Comparison of ENCODE assay signal across 8 mouse cellular contexts in genomic region chr12:79191701-79192100, GRCm38 (mm10). TPM values are rescaled to one million over a fixed set of nuclear protein-coding genes. Genes with fewer than 3 reads are reported as not detected.
DNase-seq lines count a peak whose midpoint lies in the region; ATAC-seq and TF ChIP-seq lines count a peak whose summit lies in the region.

No protein-coding gene starts in this region.

- 6% methylated on average over 14 of the region's 14 CpGs for WGBS in intestine, embryonic 14.5 days
- whole genome bisulfite sequencing in limb, embryonic 10.5 days: 6% methylated on average over 14 of the region's 14 CpGs
- WGBS in midbrain, embryonic 12.5 days: 6% methylated on average over 14 of the region's 14 CpGs
- 2% methylated on average over 14 of the region's 14 CpGs for WGBS in small intestine, adult 2 months

- H3K36me3 ChIP-seq in intestine, embryonic 14.5 days (ENCODE audit: control insufficient read depth, insufficient read depth, low read length): peaks cover 19% of the 10 kb centered on the region
- H3K36me3 ChIP-seq in limb, embryonic 10.5 days: peaks cover 21% of the 10 kb centered on the region
- H3K36me3 ChIP-seq in midbrain, embryonic 12.5 days: peaks cover 18% of the 10 kb centered on the region
- peaks cover 10% of the 10 kb centered on the region for H3K36me3 ChIP-seq in small intestine, adult 2 months (ENCODE audit: control insufficient read depth, insufficient read depth, low read length)

- TF ChIP-seq POLR2A in small intestine, adult 2 months (IDR thresholded peaks at IDR 0.05; ENCODE audit: low read depth, low read length): 0 out of 2 replicates have a peak, but pooled peaks have one; percentile 20

- H3K4me2 ChIP-seq in intestine, embryonic 14.5 days (ENCODE audit: low read length): peak overlapping the region; percentile 91
- H3K4me2 ChIP-seq in midbrain, embryonic 12.5 days (replicated peaks): peak overlapping the region; percentile 84

- peak; percentile 69; the same call in 1 of the 2 replicates for TF ChIP-seq CTCF in small intestine, adult 2 months (IDR thresholded peaks at IDR 0.05; ENCODE audit: extremely low read depth, insufficient read length, insufficient replicate concordance, low read depth, low read length)

- peak; percentile 73 for DNase-seq in layer of hippocampus, adult 11-12 months (ENCODE audit: low spot score)
- DNase-seq in layer of hippocampus, adult 9-10 months (ENCODE audit: low spot score): no peak
- DNase-seq in embryo, embryonic 11 days: peak; percentile 92
- peak; percentile 62 for DNase-seq in gastrocnemius, postnatal 25 days
- DNase-seq in intestine, embryonic 14.5 days (ENCODE audit: low spot score): peak; percentile 90
- DNase-seq in limb, embryonic 10.5 days (ENCODE audit: low spot score): peak; percentile 87

- ATAC-seq in intestine, embryonic 14.5 days (replicated peaks; ENCODE audit: low FRiP score, low TSS enrichment, low read depth): peak; percentile 89
- peak; percentile 89 for ATAC-seq in midbrain, embryonic 12.5 days (ENCODE audit: low FRiP score, low read depth)

- no peak overlapping the region for H3K27ac ChIP-seq in intestine, embryonic 14.5 days (ENCODE audit: low read depth)
- peak overlapping the region; percentile 82 for H3K27ac ChIP-seq in limb, embryonic 10.5 days
- H3K27ac ChIP-seq in midbrain, embryonic 12.5 days (replicated peaks): peak overlapping the region; percentile 54
- peak overlapping the region; percentile 60 for H3K27ac ChIP-seq in small intestine, adult 2 months (ENCODE audit: insufficient read depth, low read depth, low read length)

- no peaks in the 10 kb centered on the region for H3K9me3 ChIP-seq in intestine, embryonic 14.5 days (ENCODE audit: control insufficient read depth, low read length)
- H3K9me3 ChIP-seq in limb, embryonic 10.5 days (replicated peaks): no peaks in the 10 kb centered on the region
- H3K9me3 ChIP-seq in midbrain, embryonic 12.5 days: no peaks in the 10 kb centered on the region

- H3K27me3 ChIP-seq in intestine, embryonic 14.5 days (replicated peaks; ENCODE audit: control insufficient read depth, insufficient read depth, low read length): no peaks in the 10 kb centered on the region
- H3K27me3 ChIP-seq in limb, embryonic 10.5 days (ENCODE audit: low read depth, poor library complexity, severe bottlenecking): no peaks in the 10 kb centered on the region
- no peaks in the 10 kb centered on the region for H3K27me3 ChIP-seq in midbrain, embryonic 12.5 days
- no peaks in the 10 kb centered on the region for H3K27me3 ChIP-seq in small intestine, adult 2 months (ENCODE audit: control insufficient read depth, insufficient read depth, low read length)

- peak overlapping the region; percentile 81 for H3K4me3 ChIP-seq in intestine, embryonic 14.5 days (ENCODE audit: low read depth, low read length)
- peak overlapping the region; percentile 70 for H3K4me3 ChIP-seq in limb, embryonic 10.5 days
- peak overlapping the region; percentile 72 for H3K4me3 ChIP-seq in midbrain, embryonic 12.5 days
- H3K4me3 ChIP-seq in small intestine, adult 2 months (ENCODE audit: low read depth, low read length): peak overlapping the region; percentile 65

- peak overlapping the region; percentile 61 for H3K9ac ChIP-seq in intestine, embryonic 14.5 days (ENCODE audit: low read length)
- peak overlapping the region; percentile 76 for H3K9ac ChIP-seq in midbrain, embryonic 12.5 days (replicated peaks)

- no peaks in the 10 kb centered on the region; the same call in none of the 2 replicates for H3K4me1 ChIP-seq in intestine, embryonic 14.5 days (replicated peaks; ENCODE audit: control insufficient read depth, insufficient read depth, low read length)
- H3K4me1 ChIP-seq in limb, embryonic 10.5 days: peaks cover 14% of the 10 kb centered on the region
- peaks cover 13% of the 10 kb centered on the region for H3K4me1 ChIP-seq in midbrain, embryonic 12.5 days
- H3K4me1 ChIP-seq in small intestine, adult 2 months (ENCODE audit: control insufficient read depth, insufficient read depth, insufficient read length, low read length): peaks cover 6% of the 10 kb centered on the region; the same call in 1 of the 2 replicates

RNA-seq across cellular contexts. Expression of gene Rdh11, which starts 0.4 kb away (rescaled TPM):
- total RNA-seq in gastrocnemius, postnatal 25 days (2021): 1 to 10 TPM; 2.4 to 2.7 TPM
- polyA plus RNA-seq in intestine, embryonic 14.5 days (2014; fragmentation: Nextera tagmentation; extraction: Ambion mirVana): 38.5 and 39.6 TPM in 2 replicates
- 20.8 and 22.2 TPM in 2 replicates for polyA plus RNA-seq in limb, embryonic 10.5 days (2016; fragmentation: Nextera tagmentation; extraction: Ambion mirVana)
- 28.3 and 28.4 TPM in 2 replicates for polyA plus RNA-seq in midbrain, embryonic 12.5 days (2016; fragmentation: Nextera tagmentation; extraction: Ambion mirVana)
- polyA plus RNA-seq in small intestine, adult 2 months (2012; rRNA removed): 6.3 and 11.6 TPM in 2 replicates

RNA-seq across cellular contexts. Expression of gene Rdh12, which starts 17.0 kb away (rescaled TPM):
- total RNA-seq in gastrocnemius, postnatal 25 days (2021): under 1 TPM; 0.20 to 0.21 TPM
- polyA plus RNA-seq in intestine, embryonic 14.5 days (2014; fragmentation: Nextera tagmentation; extraction: Ambion mirVana): 1.2 TPM in 2 replicates
- polyA plus RNA-seq in limb, embryonic 10.5 days (2016; fragmentation: Nextera tagmentation; extraction: Ambion mirVana): 1.9 and 2.6 TPM in 2 replicates
- polyA plus RNA-seq in midbrain, embryonic 12.5 days (2016; fragmentation: Nextera tagmentation; extraction: Ambion mirVana): 1.8 and 2.1 TPM in 2 replicates
- 0.44 and 0.47 TPM in 2 replicates for polyA plus RNA-seq in small intestine, adult 2 months (2012; rRNA removed)

RNA-seq across cellular contexts. Expression of gene Vti1b, which starts 19.2 kb away (rescaled TPM):
- total RNA-seq in gastrocnemius, postnatal 25 days (2021): 10 to 100 TPM; 60.1 to 66.5 TPM
- 85.4 and 94.7 TPM in 2 replicates for polyA plus RNA-seq in intestine, embryonic 14.5 days (2014; fragmentation: Nextera tagmentation; extraction: Ambion mirVana)
- polyA plus RNA-seq in limb, embryonic 10.5 days (2016; fragmentation: Nextera tagmentation; extraction: Ambion mirVana): 91.8 and 99.8 TPM in 2 replicates
- polyA plus RNA-seq in midbrain, embryonic 12.5 days (2016; fragmentation: Nextera tagmentation; extraction: Ambion mirVana): 113 and 115 TPM in 2 replicates
- 23.4 and 56.8 TPM in 2 replicates for polyA plus RNA-seq in small intestine, adult 2 months (2012; rRNA removed)
